Mouse (Mus musculus): ENCODE data around the gene Rmi1. TPM values are rescaled to one million over a fixed set of nuclear protein-coding genes. Genes with fewer than 3 reads are reported as not detected.

Gene Rmi1
- polyA plus RNA-seq, 1 experiment from 2014 or later, result 36.6 TPM

Other genes with a start within 250 kb of the Rmi1 start
- 22.2 to 41.3 TPM (median 25.5 TPM) in 3 replicates for gene Idnk, start 244.6 kb upstream of the Rmi1 start, polyA plus RNA-seq (2018)
- 51.3 to 88.5 TPM (median 66.0 TPM) in 3 replicates for gene Ubqln1, start 186.6 kb upstream of the Rmi1 start, polyA plus RNA-seq (2018)
- gene Gkap1, start 126.5 kb upstream of the Rmi1 start, polyA plus RNA-seq (2018), result 19.3 to 36.5 TPM (median 25.1 TPM) in 3 replicates
- gene Kif27, start 43.1 kb upstream of the Rmi1 start, polyA plus RNA-seq (2018), result 0.10 to 0.20 TPM (median 0.14 TPM) in 3 replicates
- gene 2210016F16Rik, start 17.0 kb upstream of the Rmi1 start, polyA plus RNA-seq (2018), result 14.0 to 26.7 TPM (median 16.3 TPM) in 3 replicates
- gene Hnrnpk, start 1.1 kb downstream of the Rmi1 start, polyA plus RNA-seq (2018), result 321 to 467 TPM (median 425 TPM) in 3 replicates
- gene Slc28a3, start 208.6 kb downstream of the Rmi1 start, polyA plus RNA-seq (2018), result not detected in 3 replicates